Mouse (Mus musculus) right cerebral cortex, adult 2 months (tissue): ENCODE measurements around the gene Clic1.

Experiments
- DNase-seq, 2 experiments: peaks; one replicate each; pipeline ENCODE4 v3.0.0; 2021 to 2022; ENCODE audit warnings: low spot score in 2 of 2

Clic1 gene

GRCm38 (mm10) chr17:35064951-35065947 is 15.5 kb downstream of the Clic1 start, which contains the start of gene Ly6g6c:
Gene Ly6g6c, plus strand, starts transcription at chr17:35065388.
- no peak for DNase-seq

- DNase-seq, result no peak
These were observed 16.3 kb downstream of the Clic1 start, which contains the start of gene Mpig6b for GRCm38 (mm10) chr17:35066084-35066483. Gene Mpig6b, minus strand, starts transcription at chr17:35066184.

GRCm38 (mm10) chr17:35068213-35068914 is 18.6 kb downstream of the Clic1 start:
- DNase-seq, result peak in 1 of 2 experiments; percentile 42

GRCm38 (mm10) chr17:35070556-35071229 is 20.9 kb downstream of the Clic1 start:
- no peak for DNase-seq

- no peak for DNase-seq
These were observed 21.7 kb downstream of the Clic1 start for GRCm38 (mm10) chr17:35071454-35071853.

GRCm38 (mm10) chr17:35074097-35074496 is 24.3 kb downstream of the Clic1 start:
- DNase-seq, result no peak

- DNase-seq, result no peak
These were observed 26.9 kb downstream of the Clic1 start, which contains the start of gene Ly6g6e for GRCm38 (mm10) chr17:35076507-35077176. Gene Ly6g6e, plus strand, starts transcription at chr17:35076902.

GRCm38 (mm10) chr17:35077285-35077684 is 27.5 kb downstream of the Clic1 start:
- no peak for DNase-seq

- no peak for DNase-seq
These were observed 28.0 kb downstream of the Clic1 start, which contains the start of gene Ly6g6d for GRCm38 (mm10) chr17:35077786-35078233. Gene Ly6g6d, minus strand, starts transcription at chr17:35078065.

GRCm38 (mm10) chr17:35079778-35080177 is 30.0 kb downstream of the Clic1 start:
- DNase-seq, result no peak

- DNase-seq, result no peak
These were observed 30.5 kb downstream of the Clic1 start for GRCm38 (mm10) chr17:35080248-35080647.

GRCm38 (mm10) chr17:35080710-35081109 is 30.9 kb downstream of the Clic1 start:
- DNase-seq, result no peak

- no peak for DNase-seq
These were observed 33.2 kb downstream of the Clic1 start for GRCm38 (mm10) chr17:35082841-35083576.

GRCm38 (mm10) chr17:35083929-35084497 is 34.2 kb downstream of the Clic1 start:
- DNase-seq, result no peak

GRCm38 (mm10) chr17:35085208-35085865 is 35.6 kb downstream of the Clic1 start, which contains the start of gene Ly6g6f:
Gene Ly6g6f, minus strand, starts transcription at chr17:35085610.
- no peak for DNase-seq

GRCm38 (mm10) chr17:35088151-35088550 is 38.4 kb downstream of the Clic1 start:
- no peak for DNase-seq

GRCm38 (mm10) chr17:35088825-35089644 is 39.3 kb downstream of the Clic1 start, which contains the start of gene Abhd16a:
Gene Abhd16a, plus strand, starts transcription at chr17:35089263.
- DNase-seq, result peak; percentile 92 to 97

- no peak for DNase-seq
These were observed 40.6 kb downstream of the Clic1 start for GRCm38 (mm10) chr17:35090166-35090932.
